Mouse (Mus musculus): ENCODE measurements around the gene Dnajc16. TPM values are rescaled to one million over a fixed set of nuclear protein-coding genes. Genes with fewer than 3 reads are reported as not detected.
A peak's percentile ranks its signal among the peaks of the same experiment; 100 is the strongest.
"Not testable (repeated sequence)": the region's sequence is repeated elsewhere in the genome, so short reads cannot be mapped to it uniquely, and the experiment has no call there.

The Dnajc16 gene
- total and polyA plus RNA-seq, 3 experiments: 14.4 to 29.6 (median 21.3) TPM

GRCm38 (mm10) chr4:141796356-141796755 lies 5.6 kb upstream of the Dnajc16 start:
- DNase-seq: no peak

- no peak for DNase-seq
Measured at GRCm38 (mm10) chr4:141794152-141794535, 3.4 kb upstream of the Dnajc16 start.

- peak; percentile 99 for DNase-seq
Measured at GRCm38 (mm10) chr4:141793282-141794151, 2.8 kb upstream of the Dnajc16 start, which contains the start of gene Casp9. Casp9 (plus strand) TSS chr4:141793612.

GRCm38 (mm10) chr4:141792554-141793281 lies 2.0 kb upstream of the Dnajc16 start:
- DNase-seq: no peak

GRCm38 (mm10) chr4:141791951-141792350 lies 1.2 kb upstream of the Dnajc16 start:
- DNase-seq: no peak

GRCm38 (mm10) chr4:141791486-141791885 lies 755 bp upstream of the Dnajc16 start:
- DNase-seq: no peak

GRCm38 (mm10) chr4:141789564-141790218 lies 1.0 kb downstream of the Dnajc16 start:
- DNase-seq: no peak

- DNase-seq: peak; percentile 47
Measured at GRCm38 (mm10) chr4:141787462-141787861, 3.3 kb downstream of the Dnajc16 start.

- DNase-seq: no peak
Measured at GRCm38 (mm10) chr4:141787046-141787445, 3.7 kb downstream of the Dnajc16 start.

GRCm38 (mm10) chr4:141786141-141786540 lies 4.6 kb downstream of the Dnajc16 start:
- no peak for DNase-seq

GRCm38 (mm10) chr4:141784835-141785234 lies 5.9 kb downstream of the Dnajc16 start:
- no peak for DNase-seq

GRCm38 (mm10) chr4:141781201-141781985 lies 9.3 kb downstream of the Dnajc16 start:
- peak; percentile 85 for DNase-seq

GRCm38 (mm10) chr4:141779828-141780227 lies 10.9 kb downstream of the Dnajc16 start:
- no peak for DNase-seq

- not testable (repeated sequence) for DNase-seq
Measured at GRCm38 (mm10) chr4:141773019-141773418, 17.7 kb downstream of the Dnajc16 start.

- no peak for DNase-seq
Measured at GRCm38 (mm10) chr4:141771823-141772222, 18.9 kb downstream of the Dnajc16 start.

GRCm38 (mm10) chr4:141769501-141770160 lies 21.1 kb downstream of the Dnajc16 start:
- DNase-seq: no peak

- no peak for DNase-seq
Measured at GRCm38 (mm10) chr4:141767353-141768036, 23.2 kb downstream of the Dnajc16 start.

- DNase-seq: no peak
Measured at GRCm38 (mm10) chr4:141766668-141767352, 23.9 kb downstream of the Dnajc16 start.

GRCm38 (mm10) chr4:141766316-141766667 lies 24.4 kb downstream of the Dnajc16 start:
- no peak for DNase-seq

- no peak for DNase-seq
Measured at GRCm38 (mm10) chr4:141765008-141765407, 25.7 kb downstream of the Dnajc16 start.
